Mouse (Mus musculus): ENCODE measurements at regions not wholly inside any gene's neighbourhood (a gene's known extent, or its start where the extent isn't known, plus 50 kb on each side); places are given as distances from the start of the nearest gene placed in this dataset.

DNA sequence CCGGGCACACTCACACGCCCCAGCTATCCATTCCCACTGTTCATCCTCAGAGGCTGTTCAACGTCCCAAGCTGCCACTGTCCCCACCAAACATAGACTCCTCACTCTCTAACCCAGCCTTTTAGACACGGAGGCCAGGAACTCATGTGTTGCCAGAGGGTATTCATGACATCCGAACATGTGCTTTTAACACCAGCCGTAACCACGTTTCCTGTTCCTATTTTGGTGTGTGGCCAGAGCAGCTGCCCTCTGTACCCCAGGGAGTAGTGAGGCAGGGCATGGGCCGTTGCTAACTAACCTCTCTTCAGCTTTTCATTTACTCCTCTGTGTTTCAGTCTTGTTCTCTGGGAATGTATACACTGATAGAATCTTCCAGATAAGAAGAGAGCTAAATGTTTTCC lies 156.2 kb downstream of the Glrx3 start:
- TF ChIP-seq TAL1 (IDR thresholded peaks at IDR 0.05; ENCODE audit: low read length): no peak
- TF ChIP-seq GATA1 (IDR thresholded peaks at IDR 0.05; ENCODE audit: low read length): no peak
